Mouse (Mus musculus) E14TG2a.4 (cell line): ENCODE data around the gene Plekhh1.

Source experiments
- CTCF ChIP-seq: conservative IDR thresholded peaks from 2 replicates; pipeline ENCODE4 v1.5.1; 2014; ENCODE audit warnings: low read length
- NANOG ChIP-seq: IDR thresholded peaks from 2 replicates; pipeline ENCODE4 v1.6.1; 2014; ENCODE audit warnings: borderline replicate concordance, low read length, mixed read lengths
- POU5F1 ChIP-seq: IDR thresholded peaks from 2 replicates; pipeline ENCODE4 v1.6.1; 2014; ENCODE audit warnings: low read length, borderline replicate concordance

DNA sequence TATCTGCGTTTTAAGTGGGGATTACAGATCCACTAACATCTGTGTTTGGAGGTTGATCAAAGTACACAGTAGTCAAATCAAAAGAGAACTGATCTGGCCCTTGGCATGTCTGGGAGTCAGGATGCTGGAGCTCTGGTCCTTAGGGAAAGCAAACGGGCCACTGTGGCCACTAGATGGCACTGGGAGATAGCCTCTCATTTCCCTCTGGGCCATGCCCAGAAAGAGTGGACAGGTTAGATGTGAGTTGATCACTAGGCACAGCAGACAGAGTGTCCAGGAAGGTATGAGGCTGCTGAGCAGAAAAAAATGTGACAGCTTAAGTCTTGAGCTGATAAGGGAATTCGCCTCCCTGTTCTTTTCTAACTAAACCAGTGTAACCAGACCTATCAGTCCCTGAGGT is 6.1 kb upstream of the Plekhh1 start:
- TF ChIP-seq CTCF (peak; percentile 52), NANOG (no peak), POU5F1 (no peak)
